ENCODE assay signal across 25 mouse cellular contexts in the genomic region with DNA sequence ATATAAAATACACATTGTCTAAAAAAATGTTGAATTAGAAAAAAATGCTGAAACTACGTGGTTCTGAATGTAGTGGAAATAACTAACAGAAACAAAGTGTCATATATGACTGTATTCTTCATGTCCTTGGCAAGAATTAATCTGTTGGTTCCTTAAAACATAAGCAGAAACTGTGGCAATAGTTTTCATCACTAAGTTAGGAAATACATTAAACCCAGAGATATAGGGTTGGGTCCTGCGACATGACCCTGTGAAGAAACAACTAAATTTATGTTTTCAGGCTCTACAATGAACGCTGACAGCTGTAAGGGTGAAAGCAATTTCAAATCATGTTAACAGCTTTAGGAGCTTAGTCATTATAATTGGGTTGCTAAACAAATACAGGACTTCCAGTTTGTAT.
"Had no signal": no experiment of that assay in that cellular context is flagged by ENCODE, and none has a peak within 500 bp of the region (broad histone marks: within the 10 kb centered on the region; RNA-seq: fewer than 3 reads in every experiment).

No protein-coding gene starts in this region.

- H3K4me3 ChIP-seq: gastrocnemius, adult 2 months; heart, embryonic 10.5 days; heart, embryonic 12.5 days; hindbrain, embryonic 10.5 days; hindbrain, embryonic 12.5 days; intestine, embryonic 15.5 days; limb, embryonic 10.5 days; limb, embryonic 12.5 days; liver, embryonic 12.5 days had no signal

- H3K27ac ChIP-seq: gastrocnemius, adult 2 months; heart, embryonic 10.5 days; hindbrain, embryonic 10.5 days; hindbrain, embryonic 12.5 days; hindbrain, embryonic 14.5 days; intestine, embryonic 15.5 days; limb, embryonic 10.5 days; limb, embryonic 12.5 days; liver, embryonic 12.5 days; liver, embryonic 14.5 days had no signal

- H3K4me1 ChIP-seq: heart, embryonic 10.5 days; heart, embryonic 12.5 days; hindbrain, embryonic 10.5 days; hindbrain, embryonic 12.5 days; intestine, embryonic 15.5 days; limb, embryonic 10.5 days; limb, embryonic 12.5 days; liver, embryonic 12.5 days had no signal

- H3K9me3 ChIP-seq: heart, embryonic 10.5 days; heart, embryonic 12.5 days; hindbrain, embryonic 10.5 days; hindbrain, embryonic 12.5 days; intestine, embryonic 15.5 days; limb, embryonic 10.5 days; limb, embryonic 12.5 days; liver, embryonic 12.5 days had no signal

- H3K4me2 ChIP-seq: heart, embryonic 12.5 days; hindbrain, embryonic 12.5 days; hindbrain, embryonic 14.5 days; intestine, embryonic 15.5 days; limb, embryonic 12.5 days; liver, embryonic 12.5 days had no signal

- ATAC-seq: hindbrain, embryonic 16.5 days; inflammation-experienced regulatory T-cells, adult 6 months; intestine, embryonic 15.5 days; liver, embryonic 12.5 days had no signal

- H3K27me3 ChIP-seq: heart, embryonic 12.5 days; hindbrain, embryonic 12.5 days; intestine, embryonic 15.5 days; limb, embryonic 12.5 days; liver, embryonic 12.5 days had no signal

- H3K36me3 ChIP-seq: heart, embryonic 10.5 days; heart, embryonic 12.5 days; hindbrain, embryonic 10.5 days; hindbrain, embryonic 12.5 days; intestine, embryonic 15.5 days; limb, embryonic 10.5 days; limb, embryonic 12.5 days; liver, embryonic 12.5 days had no signal

- DNase-seq: gastrocnemius, adult 2 months; gastrocnemius, postnatal 10 days; gastrocnemius, postnatal 25 days; heart, adult 18-20 months; heart, postnatal 10 days; heart, postnatal 4 days; kidney, adult 11 months; kidney, adult 2 months; kidney, postnatal 14 days; kidney, postnatal 36 days; layer of hippocampus, adult 9-11 months; layer of hippocampus, postnatal 36 days; liver had no signal

- H3K9ac ChIP-seq: heart, embryonic 12.5 days; hindbrain, embryonic 12.5 days; hindbrain, embryonic 14.5 days; intestine, embryonic 15.5 days; limb, embryonic 12.5 days; liver, embryonic 12.5 days; liver, embryonic 14.5 days had no signal
